ENCODE assay signal across 16 mouse cellular contexts in the genomic region with DNA sequence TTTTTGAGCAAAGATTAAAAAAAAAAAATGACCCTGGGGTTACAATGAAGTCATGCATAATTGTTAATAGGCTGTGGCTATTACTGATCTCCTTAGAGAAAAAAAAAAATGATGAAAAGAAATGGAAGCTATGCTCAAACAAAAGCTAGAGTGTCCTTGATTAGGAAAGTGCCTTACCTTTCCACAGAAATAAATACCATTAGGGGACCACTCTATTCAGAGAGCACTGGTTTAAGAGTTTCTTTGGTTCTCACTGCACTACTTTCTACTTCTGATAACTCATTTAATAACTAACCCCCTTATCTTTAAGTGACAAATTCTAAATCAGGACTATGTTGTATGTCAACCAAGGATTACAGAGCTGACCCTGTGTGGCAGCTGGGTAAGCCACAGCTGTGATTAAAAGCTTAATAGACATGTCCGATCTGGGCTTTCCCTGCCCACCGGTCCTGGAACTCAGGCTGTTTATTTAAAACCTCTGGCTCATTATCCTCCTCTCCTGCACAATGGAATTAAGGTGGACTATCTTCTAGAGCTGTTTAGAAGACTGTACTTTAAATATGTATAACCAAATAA.
"Had no signal": no experiment of that assay in that cellular context is flagged by ENCODE, and none has a peak within 500 bp of the region (broad histone marks: within the 10 kb centered on the region; RNA-seq: fewer than 3 reads in every experiment).

No protein-coding gene starts in this region.

- H3K27ac ChIP-seq: liver, embryonic 12.5 days; liver, embryonic 14.5 days; midbrain, embryonic 10.5 days; midbrain, embryonic 13.5 days; neural tube, embryonic 12.5 days; stomach, embryonic 15.5 days; stomach, postnatal 0 days had no signal

- H3K9ac ChIP-seq: liver, embryonic 12.5 days; liver, embryonic 14.5 days; midbrain, embryonic 13.5 days; neural tube, embryonic 12.5 days; stomach, embryonic 15.5 days had no signal

- H3K4me2 ChIP-seq: liver, embryonic 12.5 days; midbrain, embryonic 13.5 days; neural tube, embryonic 12.5 days; stomach, embryonic 15.5 days had no signal

- H3K9me3 ChIP-seq: liver, embryonic 12.5 days; midbrain, embryonic 10.5 days; midbrain, embryonic 13.5 days; neural tube, embryonic 12.5 days; stomach, embryonic 15.5 days had no signal

- DNase-seq: liver; lung, adult 18-20 months; lung, postnatal 14 days; lung, postnatal 36 days; right cerebral cortex, postnatal 14 days; thymus, adult 2 months; thymus, postnatal 36 days had no signal

- H3K4me1 ChIP-seq: liver, embryonic 12.5 days; midbrain, embryonic 10.5 days; midbrain, embryonic 13.5 days; neural tube, embryonic 12.5 days; stomach, embryonic 15.5 days had no signal

- H3K27me3 ChIP-seq: liver, embryonic 12.5 days; midbrain, embryonic 13.5 days; neural tube, embryonic 12.5 days; stomach, embryonic 15.5 days had no signal

- ATAC-seq: liver, embryonic 12.5 days; lung, postnatal 0 days; midbrain, embryonic 13.5 days; midbrain, embryonic 16.5 days had no signal

- H3K4me3 ChIP-seq: liver, embryonic 12.5 days; midbrain, embryonic 10.5 days; midbrain, embryonic 13.5 days; neural tube, embryonic 12.5 days; stomach, embryonic 15.5 days had no signal

- H3K36me3 ChIP-seq: liver, embryonic 12.5 days; midbrain, embryonic 10.5 days; midbrain, embryonic 13.5 days; neural tube, embryonic 12.5 days; stomach, embryonic 15.5 days had no signal
